Mouse (Mus musculus) thymus, adult 2 months (tissue): ENCODE measurements at regions not wholly inside any gene's neighbourhood (a gene's known extent, or its start where the extent isn't known, plus 50 kb on each side); places are given as distances from the start of the nearest gene placed in this dataset.

Experiments used
- CTCF ChIP-seq: fragments of 200-500 bp; IDR thresholded peaks from 2 replicates; pipeline ENCODE4 v1.5.1; 2012; ENCODE audit warnings: mild to moderate bottlenecking, control low read depth, low read length, moderate library complexity, borderline replicate concordance; ENCODE audit not compliant: control insufficient read depth, poor library complexity, insufficient read depth; ENCODE audit errors: extremely low read depth
- POLR2A ChIP-seq: fragments of 200-500 bp; IDR thresholded peaks from 2 replicates; pipeline ENCODE4 v1.6.1; 2012; ENCODE audit warnings: mild to moderate bottlenecking, low read length, control low read depth, moderate library complexity; ENCODE audit not compliant: control insufficient read depth, poor library complexity, insufficient read depth; ENCODE audit errors: extremely low read depth

- TF ChIP-seq CTCF (no peak), POLR2A (no peak)
Measured at GRCm38 (mm10) chr4:124533614-124534013, 77.0 kb downstream of the 3100002H09Rik start.
